Mouse (Mus musculus) erythroblast, embryonic 14.5 days (primary cell): Measurements from ENCODE around the gene Abcc12.

Experiments used
- GATA1 ChIP-seq: IDR thresholded peaks from 2 replicates; pipeline ENCODE4 v1.6.1; 2012; ENCODE audit warnings: low read length, inconsistent platforms, mixed read lengths
- TAL1 ChIP-seq: IDR thresholded peaks from 3 replicates; pipeline ENCODE4 v1.6.1; 2012; ENCODE audit warnings: low read length, inconsistent platforms, mixed read lengths

GRCm38 (mm10) chr8:86540906-86541305 is 39.6 kb downstream of the Abcc12 start:
- TF ChIP-seq GATA1: no peak
- no peak for TF ChIP-seq TAL1
